Mouse (Mus musculus) liver, embryonic 14.5 days (tissue): ENCODE results near the gene Eno2.

Experiments used
- CTCF ChIP-seq: IDR thresholded peaks from 2 replicates; pipeline ENCODE4 v1.5.1; 2016; ENCODE audit warnings: antibody characterized with exemption, low read depth, control low read depth
- EP300 ChIP-seq: IDR thresholded peaks from 2 replicates; pipeline ENCODE4 v1.6.1; 2016; ENCODE audit warnings: antibody characterized with exemption, low read depth

- TF ChIP-seq EP300, result no peak
- no peak for TF ChIP-seq CTCF
Observed at GRCm38 (mm10) chr6:124809775-124810538, 40.5 kb upstream of the Eno2 start.
